Mouse (Mus musculus) ES-E14 (cell line): ENCODE data around the gene Fam83f. TPM values are rescaled to one million over a fixed set of nuclear protein-coding genes. Genes with fewer than 3 reads are reported as not detected.

ENCODE experiments used
- DNase-seq: peaks from one replicate; pipeline ENCODE4 v3.0.0-alpha.2; 2013; ENCODE audit warnings: low read depth, low spot score
- H3K27ac ChIP-seq: 2 replicates; pipeline ENCODE4 v1.5.1; 2012; ENCODE audit warnings: low read depth, mild to moderate bottlenecking, low read length, moderate library complexity, mixed read lengths; ENCODE audit not compliant: poor library complexity, insufficient read depth, severe bottlenecking
- H3K36me3 ChIP-seq: 2 replicates; pipeline ENCODE4 v1.6.1; 2012; ENCODE audit warnings: mild to moderate bottlenecking, low read length, moderate library complexity, mixed read lengths; ENCODE audit not compliant: control insufficient read depth, poor library complexity, insufficient read depth, severe bottlenecking
- H3K4me1 ChIP-seq, 2 experiments: fragments of 150-350 bp in 1 of 2; sonication (generic) in 1 of 2; 2 replicates each; pipeline ENCODE4 v1.6.1; 2012; ENCODE audit warnings: low read length in 2 of 2, mild to moderate bottlenecking in 1 of 2, mixed read lengths in 1 of 2; ENCODE audit not compliant: control insufficient read depth in 2 of 2, insufficient read depth in 2 of 2, poor library complexity in 1 of 2
- H3K4me3 ChIP-seq, 2 experiments: fragments of 150-350 bp in 1 of 2; sonication (generic) in 1 of 2; 2 replicates each; pipeline ENCODE4 v1.5.1; 2012; ENCODE audit warnings: low read length in 2 of 2, low read depth in 1 of 2, mild to moderate bottlenecking in 1 of 2, mixed read lengths in 1 of 2; ENCODE audit not compliant: insufficient read depth in 1 of 2, poor library complexity in 1 of 2, severe bottlenecking in 1 of 2
- H3K9ac ChIP-seq: 2 replicates; pipeline ENCODE4 v1.6.1; 2012; ENCODE audit warnings: low read depth, mild to moderate bottlenecking, low read length, mixed read lengths; ENCODE audit not compliant: poor library complexity, insufficient read depth, severe bottlenecking
- H3K9me3 ChIP-seq: fragments of 150-350 bp; sonication (generic); 2 replicates; pipeline ENCODE4 v1.6.1; 2012; ENCODE audit warnings: low read depth, mild to moderate bottlenecking, low read length; ENCODE audit not compliant: control insufficient read depth, insufficient read depth
- CHD2 ChIP-seq: IDR thresholded peaks from 2 replicates; pipeline ENCODE4 v1.6.1; 2014; ENCODE audit warnings: mild to moderate bottlenecking, low read depth, low read length, inconsistent platforms
- HCFC1 ChIP-seq: IDR thresholded peaks from 2 replicates; pipeline ENCODE4 v1.6.1; 2012; ENCODE audit warnings: low read length, inconsistent platforms, borderline replicate concordance; ENCODE audit not compliant: insufficient read depth
- MAFK ChIP-seq: IDR thresholded peaks from 2 replicates; pipeline ENCODE4 v1.6.1; 2014; ENCODE audit warnings: mild to moderate bottlenecking, low read depth, low read length, inconsistent platforms; ENCODE audit not compliant: insufficient read depth
- ZC3H11A ChIP-seq: IDR thresholded peaks from 2 replicates; pipeline ENCODE4 v1.6.1; 2012; ENCODE audit warnings: low read depth, mild to moderate bottlenecking, inconsistent platforms, low read length, borderline replicate concordance
- ZNF384 ChIP-seq: IDR thresholded peaks from 2 replicates; pipeline ENCODE4 v1.6.1; 2012; ENCODE audit warnings: low read depth, low read length, inconsistent platforms
- in situ Hi-C, 2 experiments: fragments of 600-800 bp; cut with MboI; formaldehyde crosslinking; loops; one replicate each; pipeline ENCODE4 v1.15.1; 2025; ENCODE audit warnings: low sequenced_read_pairs in 2 of 2, inconsistent platforms in 1 of 2; ENCODE audit not compliant: unreplicated experiment in 2 of 2
- total RNA-seq: library from RNA; depleted of rRNA; stranded (reverse); fragments of 300-350 nt; gene quantifications from 2 replicates; pipeline ENCODE4 v1.2.3, GENCODE M21; 2012

The Fam83f gene
- total RNA-seq, 1 experiment = 1.0 TPM

GRCm38 (mm10) chr15:80636757-80637372 is 34.8 kb upstream of the Fam83f start:
- no peak overlapping the region for H3K4me3 ChIP-seq
- H3K27ac ChIP-seq = no peak overlapping the region
- no peak for DNase-seq
- no peaks in the 10 kb centered on the region for H3K36me3 ChIP-seq
- in situ Hi-C loops = no loop called here
- H3K9ac ChIP-seq = no peak overlapping the region
- TF ChIP-seq HCFC1 = no peak
- TF ChIP-seq ZC3H11A = no peak
- no peak for TF ChIP-seq ZNF384
- TF ChIP-seq CHD2 = no peak
- no peak for TF ChIP-seq MAFK
- H3K4me1 ChIP-seq = peaks cover 0 to 10% of the 10 kb centered on the region in 2 experiments; a peak in 1 of 4 replicates
- no peaks in the 10 kb centered on the region for H3K9me3 ChIP-seq

GRCm38 (mm10) chr15:80639071-80639702 is 32.5 kb upstream of the Fam83f start:
- Histone ChIP-seq H3K9me3 (no peaks in the 10 kb centered on the region), H3K4me3 (no peak overlapping the region), H3K9ac (no peak overlapping the region), H3K4me1 (peaks cover 0 to 10% of the 10 kb centered on the region in 2 experiments; a peak in 1 of 4 replicates), H3K36me3 (no peaks in the 10 kb centered on the region), H3K27ac (no peak overlapping the region)
- TF ChIP-seq HCFC1 = no peak
- no peak for TF ChIP-seq ZNF384
- TF ChIP-seq MAFK = no peak
- TF ChIP-seq ZC3H11A = no peak
- no peak for TF ChIP-seq CHD2
- no peak for DNase-seq
- in situ Hi-C loops = no loop called here

DNA sequence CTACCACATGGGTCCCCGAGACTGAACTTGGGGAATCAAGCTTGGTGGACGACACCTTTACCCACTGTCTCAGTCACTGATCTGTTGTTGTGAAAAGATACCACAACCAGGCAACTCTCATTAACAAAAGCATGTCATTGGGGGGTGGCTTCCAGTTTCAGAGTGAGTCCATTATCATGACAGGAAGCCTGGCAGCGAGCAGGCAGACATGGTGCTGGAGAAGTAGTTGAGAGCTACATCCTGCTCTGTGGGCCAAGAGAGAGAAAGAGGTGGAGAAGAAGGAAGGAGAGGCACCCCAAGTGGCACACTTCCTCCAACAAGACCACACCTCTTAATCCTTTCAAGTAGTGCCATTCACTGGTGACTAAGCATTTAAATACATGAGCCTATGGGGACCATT is 31.8 kb upstream of the Fam83f start:
- in situ Hi-C loops = no loop called here
- Histone ChIP-seq H3K4me3 (no peak overlapping the region), H3K36me3 (no peaks in the 10 kb centered on the region), H3K9ac (no peak overlapping the region), H3K27ac (no peak overlapping the region), H3K4me1 (peaks cover 0 to 9% of the 10 kb centered on the region in 2 experiments; a peak in 1 of 4 replicates), H3K9me3 (no peaks in the 10 kb centered on the region)
- DNase-seq = no peak
- TF ChIP-seq HCFC1 = no peak
- TF ChIP-seq ZNF384 = no peak
- TF ChIP-seq CHD2 = no peak
- no peak for TF ChIP-seq ZC3H11A
- TF ChIP-seq MAFK = no peak

DNA sequence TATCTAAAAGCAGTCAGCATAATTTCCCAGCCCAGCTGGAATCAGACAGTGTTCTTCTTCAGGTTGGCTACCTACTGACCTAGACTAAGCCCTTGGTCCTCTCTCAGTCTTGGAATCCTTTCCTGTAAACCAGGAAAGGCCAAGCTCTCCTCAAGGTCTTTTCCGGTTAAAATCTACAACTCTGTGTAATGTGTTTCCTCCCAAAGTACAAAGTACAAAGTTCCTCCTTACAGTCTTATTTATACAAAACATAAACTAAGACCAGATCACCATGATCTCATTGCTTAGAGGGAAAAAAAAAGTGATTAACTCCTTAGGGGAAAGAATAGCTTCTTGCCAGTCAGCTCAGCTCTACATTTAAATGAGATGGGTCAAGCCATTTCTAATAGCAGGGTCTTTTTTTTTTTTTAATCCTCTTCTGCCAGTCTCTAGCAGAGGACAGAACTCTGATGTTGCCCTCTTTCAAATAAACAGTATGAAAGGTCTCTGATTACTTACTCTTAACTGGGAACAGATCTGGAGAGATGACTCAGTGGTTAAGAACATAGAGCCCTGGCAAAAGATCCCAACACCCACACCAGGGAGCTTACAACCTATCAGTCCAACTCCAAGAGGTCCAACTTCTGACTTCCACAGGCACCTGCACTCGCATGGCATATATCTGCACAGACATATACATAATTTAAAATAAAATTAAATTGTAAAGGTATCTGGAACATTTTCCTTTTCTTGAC is 29.8 kb upstream of the Fam83f start:
- TF ChIP-seq ZNF384 (no peak), CHD2 (no peak), MAFK (no peak), HCFC1 (no peak), ZC3H11A (no peak)
- H3K27ac ChIP-seq = no peak overlapping the region
- no peaks in the 10 kb centered on the region for H3K36me3 ChIP-seq
- in situ Hi-C loops = no loop called here
- H3K4me1 ChIP-seq = peaks cover 0 to 3% of the 10 kb centered on the region in 2 experiments; a peak in 1 of 4 replicates
- no peak overlapping the region for H3K4me3 ChIP-seq
- H3K9ac ChIP-seq = no peak overlapping the region
- H3K9me3 ChIP-seq = no peaks in the 10 kb centered on the region
- no peak for DNase-seq
